Mouse (Mus musculus) kidney, embryonic 16.5 days (tissue): ENCODE data around the gene Ddx54. TPM values are rescaled to one million over a fixed set of nuclear protein-coding genes. Genes with fewer than 3 reads are reported as not detected.

Experiments used
- ATAC-seq: fragments of 200-750 bp; cut with Nextera tagmentation; 2 replicates; pipeline ENCODE4 v1.8.0; 2017; ENCODE audit warnings: moderate TSS enrichment; ENCODE audit not compliant: low FRiP score, low TSS enrichment
- H3K27ac ChIP-seq: fragments of 300-500 bp; sonication (generic); 2 replicates; pipeline ENCODE4 v1.5.1; 2014; ENCODE audit warnings: low read length
- H3K27me3 ChIP-seq: fragments of 300-500 bp; sonication (generic); 2 replicates; pipeline ENCODE4 v1.6.1; 2014; ENCODE audit warnings: low read length, control low read depth, mixed read lengths; ENCODE audit not compliant: insufficient read depth
- H3K36me3 ChIP-seq: fragments of 300-500 bp; sonication (generic); 2 replicates; pipeline ENCODE4 v1.6.1; 2014; ENCODE audit warnings: low read length, control low read depth, mixed read lengths; ENCODE audit not compliant: insufficient read depth
- H3K4me1 ChIP-seq: fragments of 300-500 bp; sonication (generic); 2 replicates; pipeline ENCODE4 v1.6.1; 2014; ENCODE audit warnings: low read length, control low read depth, mixed read lengths; ENCODE audit not compliant: insufficient read depth
- H3K4me2 ChIP-seq: fragments of 300-500 bp; sonication (generic); replicated peaks from 2 replicates; pipeline ENCODE4 v1.6.1; 2014; ENCODE audit warnings: low read depth, low read length
- H3K4me3 ChIP-seq: fragments of 300-500 bp; sonication (generic); 2 replicates; pipeline ENCODE4 v1.5.1; 2014; ENCODE audit warnings: mild to moderate bottlenecking, low read length
- H3K9ac ChIP-seq: fragments of 300-500 bp; sonication (generic); replicated peaks from 2 replicates; pipeline ENCODE4 v1.6.1; 2014; ENCODE audit warnings: low read length
- H3K9me3 ChIP-seq: fragments of 300-500 bp; sonication (generic); 2 replicates; pipeline ENCODE4 v1.6.1; 2016; ENCODE audit warnings: low read length, control low read depth
- whole genome bisulfite sequencing: fragments of 180-500 bp; shearing (Covaris S2); extraction: QIAGEN DNeasy Blood & Tissue Kit; methylation state at CpG from one replicate; pipeline ENCODE4 v1.1.7; 2014; 5-methylcytosine and 5-hydroxymethylcytosine counted together
- polyA plus RNA-seq: library from polyadenylated mRNA; unstranded; fragments of >200 nt; fragmentation: Nextera tagmentation; extraction: Ambion mirVana; gene quantifications from 2 replicates; pipeline ENCODE4 v1.2.1, GENCODE M21; 2015

Gene Ddx54
- polyA plus RNA-seq, 1 experiment from 2014 or later: 53.7 TPM

DNA sequence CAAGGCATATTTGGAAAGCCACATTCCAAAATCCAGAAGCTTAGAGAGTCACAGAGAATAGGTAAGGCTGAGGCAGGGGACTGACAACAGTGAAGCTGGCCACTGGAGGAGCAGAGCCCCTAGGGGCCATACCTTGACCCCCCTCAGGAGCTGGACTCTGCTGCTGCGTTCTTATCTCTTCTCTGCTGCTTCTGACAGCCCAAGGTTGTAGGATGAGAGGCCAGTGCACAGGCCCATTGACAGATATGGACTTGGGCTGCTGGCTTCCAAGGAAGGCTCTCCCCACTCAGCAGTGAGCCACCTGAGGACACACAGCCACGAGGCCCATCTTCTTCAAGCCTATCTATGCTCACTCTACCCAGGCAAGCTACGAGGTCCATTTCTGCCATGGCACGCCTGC lies 43.6 kb upstream of the Ddx54 start:
- no peak for ATAC-seq

DNA sequence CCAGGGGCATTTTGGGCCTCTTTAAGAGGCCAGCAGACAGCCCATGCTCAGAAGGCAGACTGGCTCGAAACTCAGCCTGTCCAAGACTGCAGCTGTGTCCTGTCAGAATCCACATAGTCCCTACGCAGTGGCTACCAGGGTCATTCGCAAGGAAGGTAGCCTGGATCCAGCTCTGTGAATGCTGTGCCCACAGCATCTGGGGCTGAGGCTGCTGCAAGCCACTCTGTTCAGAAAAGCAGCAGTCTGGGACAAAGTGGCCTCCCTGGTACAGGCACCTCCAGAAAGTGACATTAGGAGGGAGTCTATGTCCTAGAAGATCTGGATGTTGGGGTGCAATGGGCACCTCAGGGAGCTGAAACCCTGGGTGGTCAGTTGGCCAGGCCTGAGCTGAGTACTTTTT lies 42.7 kb upstream of the Ddx54 start:
- ATAC-seq: no peak
- Histone ChIP-seq H3K9ac (no peak overlapping the region), H3K36me3 (peaks cover 4% of the 10 kb centered on the region; the same call in 1 of the 2 replicates), H3K27me3 (no peaks in the 10 kb centered on the region), H3K9me3 (no peaks in the 10 kb centered on the region), H3K27ac (no peak overlapping the region), H3K4me1 (peaks cover 74% of the 10 kb centered on the region), H3K4me3 (no peak overlapping the region), H3K4me2 (no peak overlapping the region)
- WGBS: 66% methylated on average over 3 of the region's 3 CpGs

More for the DNA sequence above, 43.6 kb upstream of the Ddx54 start:
- Histone ChIP-seq H3K9me3 (no peaks in the 10 kb centered on the region), H3K36me3 (peaks cover 4% of the 10 kb centered on the region; the same call in 1 of the 2 replicates), H3K4me1 (peaks cover 80% of the 10 kb centered on the region), H3K27me3 (no peaks in the 10 kb centered on the region), H3K4me2 (no peak overlapping the region), H3K9ac (no peak overlapping the region), H3K4me3 (no peak overlapping the region), H3K27ac (no peak overlapping the region)
- 82% methylated on average over 4 of the region's 4 CpGs for WGBS

DNA sequence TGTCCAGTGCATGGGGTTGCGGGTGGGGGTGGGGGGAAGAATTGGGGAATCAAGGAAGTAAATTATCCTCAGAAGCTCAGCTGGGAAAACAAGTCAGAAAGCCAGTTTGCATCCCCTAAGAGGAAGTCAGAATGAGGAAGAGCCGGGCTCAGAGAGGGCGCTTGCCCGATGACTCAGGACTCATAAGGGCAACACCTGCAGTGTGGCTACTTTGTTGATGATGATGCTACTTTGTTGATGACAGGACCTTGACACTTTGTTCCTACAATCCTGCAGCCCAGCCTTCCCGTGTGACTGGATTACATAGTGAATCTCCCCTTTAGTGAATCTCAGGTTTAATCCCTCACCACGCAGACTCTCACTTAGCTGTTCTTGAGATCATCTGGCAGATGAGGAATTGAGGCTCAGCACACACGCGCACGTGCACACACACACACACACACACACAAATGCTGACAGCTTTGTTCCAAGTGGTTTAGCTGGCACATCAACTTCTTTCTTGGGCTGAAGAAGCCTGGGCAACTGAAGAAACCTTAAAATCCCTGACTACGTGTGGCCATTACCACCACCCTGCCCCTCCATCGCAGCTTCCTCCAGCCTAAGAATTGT lies 42.1 kb upstream of the Ddx54 start:
- 69% methylated on average over 11 of the region's 11 CpGs for WGBS
- H3K4me2 ChIP-seq: no peak overlapping the region
- no peak for ATAC-seq

DNA sequence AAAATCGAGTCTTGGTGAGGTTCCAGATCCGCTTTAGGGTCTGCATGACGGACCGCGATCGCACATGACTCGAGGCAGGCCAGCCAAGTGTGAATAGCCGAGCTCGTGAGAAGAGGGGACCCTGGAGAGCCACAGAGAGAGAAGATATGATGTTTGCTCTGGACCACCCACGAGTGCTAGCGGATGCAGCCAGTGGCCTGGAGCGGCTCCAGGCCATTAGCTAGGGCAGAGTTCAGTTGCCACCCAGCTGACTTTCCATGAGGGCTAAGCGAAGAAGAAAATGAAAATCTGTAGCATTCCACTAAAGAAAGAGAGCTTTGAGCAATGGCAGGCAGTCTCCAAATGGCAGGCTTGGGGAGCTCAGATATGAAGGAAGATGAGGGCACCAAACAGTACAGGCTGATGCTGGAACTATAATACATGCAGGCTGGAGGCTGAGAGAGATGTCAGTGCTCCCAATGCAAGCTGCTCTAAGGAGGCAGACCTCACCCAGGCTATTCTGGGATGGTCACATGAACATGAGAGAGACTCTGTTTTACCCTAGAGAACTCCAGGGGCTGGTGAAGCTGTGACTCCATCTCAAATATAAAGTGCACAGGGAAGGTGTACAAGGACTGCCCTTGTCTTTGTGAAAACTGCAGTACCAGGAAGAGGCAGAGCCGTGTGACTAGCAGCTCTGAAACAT lies 41.3 kb upstream of the Ddx54 start:
- Histone ChIP-seq H3K27ac (peak overlapping the region; percentile 66), H3K9me3 (no peaks in the 10 kb centered on the region), H3K4me1 (peaks cover 60% of the 10 kb centered on the region), H3K4me2 (no peak overlapping the region), H3K36me3 (peaks cover 4% of the 10 kb centered on the region; the same call in 1 of the 2 replicates), H3K27me3 (no peaks in the 10 kb centered on the region), H3K9ac (no peak overlapping the region), H3K4me3 (no peak overlapping the region)
- WGBS: 18% methylated on average over 14 of the region's 14 CpGs
- ATAC-seq: peak; percentile 66

More for the DNA sequence above, 42.1 kb upstream of the Ddx54 start:
- Histone ChIP-seq H3K4me3 (no peak overlapping the region), H3K36me3 (peaks cover 4% of the 10 kb centered on the region; the same call in 1 of the 2 replicates), H3K9me3 (no peaks in the 10 kb centered on the region), H3K4me1 (peaks cover 68% of the 10 kb centered on the region), H3K9ac (no peak overlapping the region), H3K27me3 (no peaks in the 10 kb centered on the region), H3K27ac (peak overlapping the region; percentile 66; the same call in 1 of the 2 replicates)

DNA sequence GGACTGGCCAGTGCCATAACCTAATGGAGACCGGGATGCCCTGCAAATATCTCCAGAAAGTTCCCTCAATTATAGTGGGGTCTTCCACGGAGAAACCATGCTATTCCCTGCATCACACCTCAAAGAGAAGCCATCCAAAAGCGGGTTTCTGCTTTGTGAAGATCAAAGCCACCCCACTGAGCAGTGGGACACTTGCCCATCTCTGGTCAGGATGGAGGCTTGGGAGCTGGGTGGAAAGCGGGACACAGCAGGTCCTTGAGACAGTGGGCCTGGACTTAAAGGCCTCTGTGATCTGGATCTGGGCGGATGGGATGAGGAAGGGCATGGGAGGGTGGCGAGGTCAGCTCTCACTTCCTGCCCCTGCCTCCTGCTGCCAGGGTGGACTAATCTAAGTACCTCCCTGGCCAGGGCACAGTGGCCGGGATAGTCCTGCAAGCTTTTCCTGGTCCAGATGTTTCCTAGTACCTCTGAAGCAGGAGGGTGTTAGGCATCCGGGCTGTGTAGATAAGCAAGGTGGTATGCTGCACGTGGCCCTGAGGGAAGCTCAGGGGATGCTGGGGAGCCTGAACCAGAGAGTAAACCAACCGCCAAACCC lies 38.0 kb upstream of the Ddx54 start:
- H3K9ac ChIP-seq: no peak overlapping the region
- no peak for ATAC-seq
- no peak overlapping the region for H3K4me3 ChIP-seq
- WGBS: 72% methylated on average over 10 of the region's 10 CpGs
- no peak overlapping the region for H3K27ac ChIP-seq
- H3K9me3 ChIP-seq: no peaks in the 10 kb centered on the region
- H3K36me3 ChIP-seq: peaks cover 4% of the 10 kb centered on the region; the same call in 1 of the 2 replicates
- H3K27me3 ChIP-seq: no peaks in the 10 kb centered on the region
- peaks cover 55% of the 10 kb centered on the region for H3K4me1 ChIP-seq
- no peak overlapping the region for H3K4me2 ChIP-seq

DNA sequence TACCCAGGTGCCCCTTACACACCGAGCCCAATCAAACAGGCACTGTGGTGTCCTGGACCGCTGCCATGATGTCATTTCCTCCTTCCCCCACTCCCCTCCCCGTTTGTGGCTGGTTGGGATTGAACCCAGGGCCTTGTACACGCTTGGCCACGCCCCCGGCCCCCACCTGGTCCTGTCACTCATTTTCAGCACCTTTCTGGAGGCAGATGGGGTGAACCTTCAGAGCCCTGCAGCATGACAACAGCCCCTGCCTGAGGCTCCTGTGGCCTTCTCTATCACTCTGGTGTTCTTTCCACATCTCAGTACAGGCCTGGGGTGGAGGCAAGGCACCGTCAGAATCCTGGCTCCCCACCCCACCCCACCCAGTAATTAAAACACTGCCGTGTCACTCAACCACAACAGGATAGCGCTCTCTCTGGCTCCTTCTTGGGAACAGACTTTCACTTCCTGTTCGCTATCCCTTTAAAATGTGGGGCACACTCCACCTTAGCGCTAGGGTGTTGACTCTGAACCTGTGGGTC lies 35.7 kb upstream of the Ddx54 start:
- no peak overlapping the region for H3K4me2 ChIP-seq
- peaks cover 55% of the 10 kb centered on the region for H3K4me1 ChIP-seq
- no peak overlapping the region for H3K4me3 ChIP-seq
- H3K36me3 ChIP-seq: peaks cover 4% of the 10 kb centered on the region; the same call in 1 of the 2 replicates
- H3K27me3 ChIP-seq: no peaks in the 10 kb centered on the region
- 63% methylated on average over 11 of the region's 11 CpGs for WGBS
- ATAC-seq: no peak
- H3K9ac ChIP-seq: no peak overlapping the region
- H3K9me3 ChIP-seq: no peaks in the 10 kb centered on the region
- H3K27ac ChIP-seq: no peak overlapping the region

DNA sequence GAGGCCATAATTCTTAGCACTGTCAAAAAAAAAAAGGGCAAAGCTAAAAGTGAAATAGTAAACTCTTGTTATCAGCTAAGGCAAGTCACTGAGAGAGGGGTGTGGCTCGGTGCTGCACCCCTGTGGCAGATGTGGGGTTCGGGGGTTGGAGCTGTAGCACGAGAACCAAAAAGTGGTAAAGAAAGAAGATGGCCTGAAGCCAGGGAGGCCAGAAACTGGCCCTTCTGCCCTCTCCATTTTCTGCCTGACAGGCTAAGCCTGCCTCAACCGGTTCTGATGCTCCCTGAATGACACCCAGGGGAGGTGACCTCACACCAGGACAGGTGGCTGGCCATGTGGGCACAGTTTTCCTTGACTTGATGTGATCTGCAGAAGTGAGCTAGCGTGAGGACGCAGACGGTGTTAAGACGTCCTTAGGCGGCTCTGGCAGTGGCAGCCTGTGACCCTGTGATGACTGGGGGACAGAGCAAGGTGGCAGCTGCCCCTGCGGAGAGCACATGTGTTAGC lies 34.6 kb upstream of the Ddx54 start:
- Histone ChIP-seq H3K27ac (peak overlapping the region; percentile 92), H3K9me3 (no peaks in the 10 kb centered on the region)
- 33% methylated on average over 10 of the region's 10 CpGs for WGBS

DNA sequence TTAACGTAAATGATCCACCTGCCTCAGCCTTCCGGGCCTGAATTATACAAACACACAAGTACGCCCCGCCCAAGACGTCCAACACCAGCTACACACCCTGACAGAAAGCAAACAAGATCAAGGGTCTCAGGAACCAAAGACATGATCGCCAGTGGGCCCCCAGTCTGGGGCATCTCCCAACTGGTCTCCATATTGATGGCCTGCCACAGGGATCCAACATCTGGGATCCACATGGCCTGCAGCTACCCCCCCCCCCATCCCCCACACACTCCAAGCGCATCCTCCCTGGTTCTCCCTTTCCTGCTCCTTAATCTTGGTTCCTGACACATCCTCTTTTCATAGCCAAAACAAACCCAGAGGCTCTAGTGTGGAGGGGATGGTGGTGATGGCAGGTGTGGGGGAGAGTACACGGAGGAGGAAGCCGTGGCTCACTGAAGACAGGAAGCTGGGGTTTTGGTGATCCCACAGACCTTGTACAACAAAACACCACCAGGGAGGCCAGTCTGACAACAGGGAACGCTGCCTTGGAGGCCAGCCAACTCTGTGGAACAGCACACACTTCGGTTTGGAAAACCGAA lies 33.9 kb upstream of the Ddx54 start:
- ATAC-seq: peak; percentile 55
- peak overlapping the region; percentile 42 for H3K4me2 ChIP-seq
- peaks cover 52% of the 10 kb centered on the region for H3K4me1 ChIP-seq
- 19% methylated on average over 12 of the region's 12 CpGs for WGBS
- no peaks in the 10 kb centered on the region for H3K27me3 ChIP-seq
- peaks cover 10% of the 10 kb centered on the region for H3K36me3 ChIP-seq
- H3K27ac ChIP-seq: peak overlapping the region; percentile 92
- no peaks in the 10 kb centered on the region for H3K9me3 ChIP-seq
- peak overlapping the region; percentile 33 for H3K9ac ChIP-seq
- H3K4me3 ChIP-seq: no peak overlapping the region

More for the DNA sequence above, 34.6 kb upstream of the Ddx54 start:
- ATAC-seq: peak; percentile 41
- Histone ChIP-seq H3K4me3 (no peak overlapping the region), H3K9ac (peak overlapping the region; percentile 13; the same call in 1 of the 2 replicates), H3K36me3 (peaks cover 10% of the 10 kb centered on the region), H3K27me3 (no peaks in the 10 kb centered on the region), H3K4me1 (peaks cover 52% of the 10 kb centered on the region), H3K4me2 (no peak overlapping the region)

DNA sequence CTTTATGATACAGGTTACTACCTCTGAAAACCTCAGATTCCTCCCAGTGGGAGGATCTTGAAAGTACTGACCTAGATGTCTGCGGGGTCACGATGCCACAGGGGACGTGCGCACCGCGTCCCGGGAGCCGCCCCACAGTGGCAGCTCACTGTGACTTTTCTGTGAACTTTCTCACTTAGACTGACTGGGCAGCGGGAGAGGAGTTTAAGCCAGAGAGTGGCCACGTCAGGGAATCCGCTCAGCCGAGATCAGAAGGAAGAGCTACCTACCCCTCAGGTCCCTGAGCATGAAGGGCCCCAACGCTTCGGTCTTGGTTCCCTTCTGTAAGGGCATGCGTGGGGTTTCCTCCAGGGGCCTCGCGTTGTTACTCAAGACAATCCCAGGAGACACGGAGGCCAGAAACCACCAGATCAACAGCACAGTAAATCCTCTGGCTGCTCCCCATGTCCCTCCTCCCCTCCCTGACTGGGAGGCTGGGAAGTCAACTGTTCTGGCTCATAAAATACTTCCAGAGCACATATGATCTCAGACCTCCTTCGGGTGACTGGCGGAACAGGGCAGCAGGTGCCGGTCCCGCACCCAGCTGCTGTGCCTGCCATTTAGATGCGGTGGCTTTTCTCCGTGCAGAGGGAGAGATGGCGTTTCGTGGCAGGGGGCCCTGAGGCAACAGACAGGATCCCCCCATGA lies 33.2 kb upstream of the Ddx54 start:
- no peaks in the 10 kb centered on the region for H3K27me3 ChIP-seq
- peak overlapping the region; percentile 21 for H3K4me3 ChIP-seq
- peak overlapping the region; percentile 92 for H3K27ac ChIP-seq
- peak overlapping the region; percentile 33 for H3K9ac ChIP-seq
- no peaks in the 10 kb centered on the region for H3K9me3 ChIP-seq
- peak overlapping the region; percentile 42 for H3K4me2 ChIP-seq
- H3K4me1 ChIP-seq: peaks cover 52% of the 10 kb centered on the region
- peak; percentile 75 for ATAC-seq
- peaks cover 14% of the 10 kb centered on the region for H3K36me3 ChIP-seq
- WGBS: 11% methylated on average over 26 of the region's 26 CpGs
